Mouse (Mus musculus): Measurements from ENCODE around the gene Trmu.

DNA sequence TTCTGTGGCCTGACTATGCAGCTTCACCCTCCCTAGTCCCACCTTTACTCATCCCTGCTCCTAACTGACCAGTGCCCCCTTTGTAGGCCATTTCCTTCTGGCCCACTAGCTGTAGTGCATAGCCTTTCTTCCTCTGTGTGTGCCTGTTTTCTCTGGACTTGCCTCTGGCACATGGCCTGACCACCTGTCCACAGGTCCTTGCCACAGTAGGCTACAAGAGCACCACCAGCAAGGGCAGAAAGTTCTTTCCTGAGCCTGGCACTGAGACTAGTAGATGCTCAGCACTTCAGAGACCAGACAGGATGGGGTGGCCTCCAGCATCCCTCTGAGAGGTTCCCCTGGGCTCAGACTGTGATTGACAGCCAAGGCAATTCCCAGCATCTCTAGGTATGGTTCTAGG lies 34.0 kb upstream of the Trmu start:
- TF ChIP-seq POLR2A (IDR thresholded peaks at IDR 0.05; ENCODE audit: insufficient read length, low read depth) (no peak), POLR2AphosphoS2 (IDR thresholded peaks at IDR 0.05; ENCODE audit: insufficient read length, low read depth) (no peak), MAX (IDR thresholded peaks at IDR 0.05; ENCODE audit: low read depth) (no peak), MYOD1 (IDR thresholded peaks at IDR 0.05; ENCODE audit: control insufficient read depth in 1 of 3, insufficient read length in 2 of 3, low read depth in 2 of 3) (no peak), E2F4 (IDR thresholded peaks at IDR 0.05; ENCODE audit: insufficient read depth) (no peak), TCF12 (IDR thresholded peaks at IDR 0.05; ENCODE audit: insufficient read depth, poor library complexity, severe bottlenecking) (no peak), REST (IDR thresholded peaks at IDR 0.05; ENCODE audit: insufficient read depth, insufficient read length) (no peak), USF1 (IDR thresholded peaks at IDR 0.05; ENCODE audit: low read depth) (no peak), CEBPB (IDR thresholded peaks at IDR 0.05; ENCODE audit: insufficient read depth, poor library complexity, severe bottlenecking) (no peak), SRF (IDR thresholded peaks at IDR 0.05; ENCODE audit: control insufficient read depth, insufficient read length, low read depth) (no peak)

Data from myocyte (in vitro differentiated cells).